Mouse (Mus musculus) liver, adult 2 months (tissue): Measurements from ENCODE around the gene Olfr460.

Experiments used
- CTCF ChIP-seq: fragments of 200-500 bp; IDR thresholded peaks from 2 replicates; pipeline ENCODE4 v1.5.1; 2011; ENCODE audit warnings: low read depth, low read length, control low read depth
- POLR2A ChIP-seq: fragments of 200-500 bp; IDR thresholded peaks from 2 replicates; pipeline ENCODE4 v1.6.1; 2011; ENCODE audit warnings: low read length, control low read depth; ENCODE audit not compliant: insufficient read depth; ENCODE audit errors: extremely low read depth

DNA sequence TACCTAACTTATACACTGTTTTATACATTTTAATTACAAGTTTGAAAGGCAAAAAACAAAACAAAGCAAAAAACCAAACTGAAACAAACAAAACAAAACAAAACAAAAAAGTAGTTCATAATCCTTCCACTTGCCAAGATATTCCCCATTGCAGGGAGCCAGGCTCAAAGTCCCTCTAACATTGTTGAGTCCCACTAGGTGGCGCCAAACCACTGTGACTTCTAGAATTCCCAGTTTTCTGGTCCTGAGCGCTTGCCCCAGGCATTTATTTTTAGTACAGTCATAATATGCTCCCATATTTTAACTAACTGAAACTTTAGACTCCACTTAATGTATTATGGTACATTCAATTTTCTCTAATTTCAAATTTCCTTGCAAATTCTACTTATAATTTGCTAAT, 48.7 kb downstream of the Olfr460 start:
- no peak for TF ChIP-seq POLR2A
- TF ChIP-seq CTCF, result peak; percentile 55
